Mouse (Mus musculus) CD4-positive, CD25-positive, alpha-beta regulatory T cell, adult 2 months (primary cell): ENCODE data around the gene Arid5a.

Source experiments
- DNase-seq: peaks from one replicate; pipeline ENCODE4 v3.0.0-alpha.2; 2012; ENCODE audit warnings: low read depth, low spot score

Arid5a gene

DNA sequence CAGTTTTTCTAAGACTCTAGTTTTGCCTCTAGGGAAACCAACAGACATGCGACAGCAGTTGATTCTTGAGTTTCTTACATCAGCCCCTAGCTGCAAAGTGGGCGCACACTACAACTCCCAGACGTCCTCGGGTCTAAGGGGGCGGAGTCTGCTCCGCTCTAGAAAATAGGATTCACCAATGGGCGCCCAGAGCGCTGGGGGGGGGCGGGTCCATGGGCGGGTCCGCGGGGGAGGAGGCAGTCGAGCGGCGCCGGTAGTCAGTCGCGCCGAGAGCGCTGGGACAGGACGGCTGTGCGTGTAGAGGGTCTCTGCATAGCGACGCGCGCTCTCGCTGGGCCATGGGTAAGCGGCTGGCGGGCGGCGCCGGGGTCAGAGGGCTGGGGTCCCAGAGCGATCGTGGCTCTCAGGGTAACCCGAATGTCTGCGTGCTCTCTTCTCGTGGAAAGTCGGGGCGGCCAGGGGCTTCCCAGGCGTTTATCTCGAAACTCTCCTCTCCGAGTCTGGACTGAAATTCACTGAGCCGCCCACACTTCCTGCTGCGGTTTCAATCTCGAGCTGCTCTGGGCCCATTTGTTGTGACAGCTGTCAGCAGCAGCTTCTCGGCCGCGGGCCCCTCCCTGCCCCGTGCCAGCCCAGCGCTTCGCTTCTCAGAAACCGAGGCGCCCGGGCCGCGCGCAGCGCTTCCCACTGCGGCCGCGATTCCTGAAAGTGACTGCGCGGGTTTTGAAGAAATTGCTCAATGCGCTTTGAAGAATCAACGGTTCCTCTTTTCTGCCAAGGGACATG is at the start of gene Arid5a:
Gene Arid5a (plus strand): TSS at position 239 of the 786 bp plus-strand sequence.
- DNase-seq: peak; percentile 96

DNA sequence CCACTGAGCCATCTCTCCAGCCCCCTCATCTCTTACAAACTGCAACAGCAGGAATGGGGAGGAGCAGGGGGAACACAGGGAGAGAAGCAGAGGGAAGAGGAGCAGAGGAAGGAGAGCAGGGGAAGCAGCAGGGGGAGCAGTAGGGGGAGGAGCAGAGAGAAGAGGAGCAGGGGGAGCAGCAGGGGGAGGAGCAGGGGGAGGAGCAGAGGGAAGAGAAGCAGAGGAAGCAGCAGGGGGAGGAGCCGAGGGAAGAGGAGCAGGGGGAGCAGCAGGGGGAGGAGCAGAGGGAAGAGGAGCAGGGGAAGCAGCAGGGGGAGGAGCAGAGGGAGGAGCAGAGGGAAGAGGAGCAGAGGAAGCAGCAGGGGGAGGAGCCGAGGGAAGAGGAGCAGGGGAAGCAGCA is 48.9 kb upstream of the Arid5a start:
- no peak for DNase-seq

- no peak for DNase-seq
These were observed 48.3 kb upstream of the Arid5a start for GRCm38 (mm10) chr1:36259281-36259680.

GRCm38 (mm10) chr1:36260418-36260817 is 47.1 kb upstream of the Arid5a start:
- peak; percentile 63 for DNase-seq

DNA sequence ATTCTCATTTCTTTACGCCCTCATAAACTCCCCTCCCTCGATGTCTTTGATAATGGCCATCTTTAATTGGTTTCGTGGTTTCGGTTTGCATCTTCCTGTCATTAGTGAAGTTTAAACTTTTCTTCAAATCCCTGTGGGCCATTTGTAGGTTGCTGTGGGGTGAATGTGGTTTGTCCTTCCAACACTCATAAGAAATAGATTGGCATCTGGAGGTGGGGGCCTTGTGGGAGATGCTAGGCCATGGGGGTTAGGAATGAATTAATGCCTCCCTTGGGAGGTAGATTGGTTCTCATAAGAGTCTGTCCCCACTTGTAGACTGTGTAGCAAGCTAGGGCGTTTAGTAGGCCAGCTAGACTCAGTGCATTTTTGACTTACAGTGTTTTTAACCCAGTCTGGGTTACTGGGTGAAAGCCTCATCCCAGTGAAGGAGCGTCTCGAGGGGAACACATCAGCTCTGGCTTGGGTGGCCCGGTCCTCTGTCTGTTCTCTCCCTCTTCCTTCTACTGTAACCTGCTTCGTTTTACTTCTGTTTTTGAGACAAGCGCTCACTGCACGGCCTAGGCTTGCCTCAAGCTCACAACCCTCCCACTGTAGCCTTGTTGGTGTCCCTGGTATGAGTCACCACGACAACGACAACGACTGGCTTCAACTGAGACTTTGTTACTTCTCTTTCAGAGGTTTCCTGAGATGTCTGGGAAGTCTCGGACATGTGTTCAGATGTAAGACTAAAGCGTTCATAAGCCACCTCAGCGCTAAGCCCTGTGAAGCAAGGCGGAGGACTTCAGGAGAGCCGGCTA is 45.6 kb upstream of the Arid5a start:
- peak; percentile 72 for DNase-seq

DNA sequence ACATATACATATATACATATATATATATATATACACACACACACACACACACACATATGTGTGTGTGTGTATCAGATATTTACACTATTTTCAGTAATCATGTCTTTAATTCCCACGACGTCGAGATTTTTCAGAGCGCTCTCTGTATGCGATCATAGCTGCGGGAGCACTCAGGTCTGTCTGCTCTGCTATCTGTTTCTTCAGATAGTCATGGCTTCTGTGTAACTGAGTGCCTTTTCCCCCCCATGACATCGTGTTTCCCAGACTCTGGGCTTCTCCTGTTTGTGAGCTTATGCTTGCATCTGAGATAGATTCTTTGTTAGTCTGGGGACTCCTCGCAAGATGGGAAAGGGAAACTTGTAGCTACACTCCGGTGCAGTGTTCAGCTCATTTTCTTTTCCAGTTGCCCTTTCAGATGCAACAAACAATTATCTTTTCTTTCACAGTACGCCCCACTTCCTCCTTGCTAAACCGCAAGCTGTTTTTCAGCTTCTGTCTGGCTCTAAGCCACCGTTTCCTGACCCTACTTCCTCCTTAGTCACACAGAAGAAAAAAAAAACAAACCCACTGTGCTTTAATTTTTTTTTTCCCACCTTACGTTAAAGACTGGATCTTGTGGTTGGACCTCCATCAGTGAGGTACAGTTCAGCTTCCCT is 43.6 kb upstream of the Arid5a start:
- peak; percentile 89 for DNase-seq

- no peak for DNase-seq
These were observed 41.2 kb upstream of the Arid5a start for GRCm38 (mm10) chr1:36266293-36266692.

DNA sequence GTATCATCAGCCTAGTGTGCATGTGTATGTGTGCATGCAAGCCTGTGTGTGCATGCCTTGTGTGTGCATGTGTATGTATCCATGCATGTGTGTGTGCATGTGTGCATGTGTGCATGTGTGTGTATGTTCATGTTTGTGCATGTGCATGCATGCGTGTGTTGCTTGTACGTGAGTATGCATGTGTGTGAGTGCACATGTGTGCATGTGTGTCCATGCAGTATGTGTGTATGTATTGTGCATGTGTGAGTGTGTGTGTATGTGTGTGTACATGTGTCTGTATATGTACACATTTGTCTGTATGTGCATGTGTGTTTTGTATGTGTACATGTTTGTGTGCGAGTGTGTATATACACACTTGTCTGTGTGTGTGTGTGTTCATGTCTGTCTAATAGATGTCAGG is 39.9 kb upstream of the Arid5a start:
- DNase-seq: no peak

DNA sequence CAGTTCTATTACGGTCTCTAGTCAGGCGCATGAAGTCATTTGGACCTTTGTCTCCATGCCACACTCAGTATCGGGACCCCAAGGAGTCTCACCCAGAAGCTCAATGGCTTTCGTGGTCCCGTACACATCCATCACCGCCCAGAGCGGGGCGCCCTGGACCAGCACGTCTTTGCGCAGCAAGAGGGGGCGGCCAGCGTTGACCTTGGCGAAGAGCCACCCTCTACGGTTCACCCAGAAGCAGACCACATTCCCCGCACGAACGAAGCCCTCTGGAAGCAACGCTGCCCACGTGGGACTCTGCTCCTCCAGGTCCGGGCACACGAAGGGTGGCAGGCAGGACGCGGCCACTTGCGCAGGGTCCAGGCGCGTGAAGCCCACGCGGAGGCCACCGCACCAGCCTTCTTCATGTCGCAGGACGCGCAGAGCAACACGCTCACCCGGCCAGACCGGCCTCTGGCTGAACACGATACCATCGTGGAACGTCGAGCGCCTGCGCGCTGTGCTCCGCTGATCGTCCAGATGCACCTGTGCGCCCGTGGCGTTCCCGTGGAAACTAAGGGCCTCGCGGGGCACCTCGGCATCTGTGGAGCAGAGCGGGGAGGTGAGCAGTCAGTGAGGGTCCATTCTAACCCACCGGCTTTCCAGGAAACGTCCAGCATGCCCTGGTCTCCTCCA is 38.3 kb upstream of the Arid5a start:
- no peak for DNase-seq

DNA sequence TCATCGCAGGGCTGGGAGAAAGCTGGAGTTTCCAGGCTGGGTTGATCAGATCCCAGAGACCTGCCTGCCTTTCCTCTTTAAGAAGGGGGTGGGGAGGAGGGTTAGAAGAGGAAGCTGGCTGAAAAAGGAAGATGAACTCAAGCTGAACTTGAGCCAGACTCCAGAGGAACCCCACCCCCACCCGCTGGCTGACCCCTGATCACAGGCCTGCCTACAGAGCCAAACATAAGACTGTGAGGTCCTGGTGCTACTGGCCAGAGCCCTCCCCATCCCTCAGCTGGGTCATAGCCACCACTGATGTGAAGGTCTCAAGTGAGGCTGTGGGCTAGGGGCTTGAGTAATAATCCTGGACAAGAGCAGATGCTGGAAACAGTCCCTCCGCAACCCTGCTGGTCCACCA is 36.9 kb upstream of the Arid5a start:
- DNase-seq: no peak

DNA sequence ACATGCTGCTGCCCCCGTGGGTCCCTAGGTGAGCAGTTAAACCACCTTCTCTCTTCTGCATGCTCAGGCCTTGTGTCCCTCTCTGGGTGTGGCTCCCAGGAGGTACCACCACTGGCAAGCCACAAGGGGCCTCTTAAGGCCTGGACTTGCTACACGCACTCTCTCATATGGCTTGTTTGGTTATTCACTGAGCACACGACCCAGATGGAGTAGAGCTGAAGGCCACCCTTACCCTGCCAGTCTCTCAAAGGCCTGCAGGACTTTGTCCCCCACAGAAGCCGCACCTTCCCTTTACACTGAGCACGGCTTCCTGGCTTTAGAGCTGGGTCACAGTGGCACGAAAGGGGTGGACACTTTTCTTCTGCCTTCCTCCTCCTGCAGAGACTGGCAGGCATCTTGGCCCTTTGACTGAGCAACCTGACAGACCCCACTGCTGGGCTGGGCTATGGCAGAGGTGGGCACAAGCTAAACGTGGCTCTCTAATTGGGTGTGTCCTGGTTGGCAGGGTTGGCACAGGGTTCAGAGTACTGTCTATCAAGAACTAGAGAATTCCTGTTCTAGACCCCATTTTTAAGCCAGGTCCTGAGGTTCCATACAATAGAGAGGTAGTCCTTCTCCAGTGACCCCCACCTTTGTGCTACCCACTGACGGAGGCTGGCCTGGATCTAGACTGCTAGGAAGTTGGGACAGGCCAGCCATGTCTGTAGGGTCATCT is 35.9 kb upstream of the Arid5a start:
- DNase-seq: no peak

DNA sequence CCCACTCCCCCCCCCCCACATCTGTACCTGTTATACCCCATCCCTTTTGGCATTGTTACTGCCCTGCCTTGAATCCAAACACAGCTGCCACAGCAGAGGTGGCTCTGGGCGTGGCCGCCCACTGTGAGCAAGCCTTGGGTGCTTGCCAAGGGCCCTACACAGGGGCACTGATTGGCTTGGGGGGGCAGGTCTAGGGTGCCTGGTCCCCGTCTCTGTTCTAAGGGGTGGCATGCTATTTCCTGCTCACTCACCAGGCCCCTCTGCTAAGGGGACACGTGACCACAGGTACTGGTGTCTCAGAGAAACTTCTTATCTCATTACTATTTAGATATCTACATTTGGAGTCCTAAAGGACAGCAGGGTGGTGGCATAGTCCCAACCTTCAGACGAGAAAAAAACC is 35.0 kb upstream of the Arid5a start:
- peak; percentile 83 for DNase-seq

DNA sequence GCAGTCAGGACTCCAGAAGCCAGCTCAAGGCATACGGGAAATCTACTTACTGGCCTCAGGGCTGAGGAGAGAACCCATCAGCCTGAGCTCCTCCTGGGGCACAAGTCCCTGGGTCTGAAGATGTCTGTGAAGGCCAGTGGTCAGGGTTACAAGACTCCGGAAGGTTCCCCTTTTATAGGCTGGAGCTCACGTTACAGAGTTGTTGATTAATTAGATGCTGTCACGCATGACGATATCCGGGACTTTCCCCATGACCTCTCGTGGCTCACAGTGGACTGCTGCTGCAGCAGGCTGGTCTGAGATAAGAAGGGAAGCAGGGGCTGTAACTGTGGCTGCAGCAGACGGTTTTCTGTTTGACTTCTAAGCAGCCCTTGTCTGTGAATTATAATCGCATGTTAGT is 34.2 kb upstream of the Arid5a start:
- peak; percentile 87 for DNase-seq

DNA sequence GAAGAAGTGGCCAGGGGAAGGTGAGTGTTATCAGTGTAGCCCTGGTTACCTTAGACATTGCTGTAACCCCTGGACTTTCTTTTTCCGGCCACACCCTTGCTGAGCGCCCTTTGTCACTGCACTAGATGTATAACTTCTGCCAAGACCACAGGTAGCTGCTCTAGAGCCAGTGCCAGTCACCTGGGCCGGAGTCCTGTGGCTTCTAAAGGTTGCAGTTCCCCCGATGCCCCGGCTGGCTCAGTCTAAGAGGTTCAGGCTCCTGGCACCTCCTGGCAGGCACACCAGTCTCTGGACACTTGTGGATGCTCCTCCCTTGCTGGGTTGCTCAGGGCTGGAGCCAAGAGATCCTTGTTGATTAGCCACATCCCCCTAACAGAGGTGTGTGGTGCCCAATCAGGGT is 33.1 kb upstream of the Arid5a start, which contains the start of gene Neurl3:
Gene Neurl3 (minus strand): TSS at position 225 of the 400 bp plus-strand sequence.
- DNase-seq: peak; percentile 56

DNA sequence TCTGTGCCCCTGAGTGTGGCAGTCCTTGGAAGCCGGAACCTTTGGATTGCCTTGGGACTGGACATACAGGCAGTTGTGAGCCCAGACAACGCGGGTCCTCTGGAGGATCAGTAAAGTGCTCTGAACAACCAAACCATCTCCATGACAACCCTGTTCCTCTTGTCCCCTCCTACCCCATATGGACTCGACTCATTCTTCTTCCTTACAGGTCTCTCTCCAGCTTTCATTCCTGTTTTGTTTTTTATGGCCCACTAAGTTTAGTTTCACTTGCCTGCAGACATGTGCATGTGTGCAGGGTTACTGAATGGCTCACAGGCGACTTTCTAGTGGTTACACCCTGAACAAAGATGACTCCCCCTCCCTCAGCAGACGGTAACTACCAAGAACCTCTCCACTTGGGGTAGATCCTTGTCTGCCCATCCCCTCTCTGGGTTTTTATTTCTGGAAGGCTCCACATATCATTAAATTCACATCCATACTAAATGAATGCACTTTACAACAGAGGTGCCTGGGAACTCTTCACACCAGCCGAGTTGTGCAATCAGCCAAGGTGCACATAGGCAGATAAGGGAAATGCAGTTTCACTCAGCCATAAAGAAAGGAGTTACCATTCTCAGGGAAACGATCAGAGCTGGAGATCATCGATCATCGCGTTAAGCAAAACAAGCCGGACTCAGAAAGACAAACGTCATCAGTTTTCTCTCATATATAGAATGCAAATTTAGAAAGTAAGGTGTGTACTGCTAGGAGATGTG is 31.7 kb upstream of the Arid5a start:
- no peak for DNase-seq

GRCm38 (mm10) chr1:36277267-36278060 is 30.1 kb upstream of the Arid5a start:
- DNase-seq: peak; percentile 91

DNA sequence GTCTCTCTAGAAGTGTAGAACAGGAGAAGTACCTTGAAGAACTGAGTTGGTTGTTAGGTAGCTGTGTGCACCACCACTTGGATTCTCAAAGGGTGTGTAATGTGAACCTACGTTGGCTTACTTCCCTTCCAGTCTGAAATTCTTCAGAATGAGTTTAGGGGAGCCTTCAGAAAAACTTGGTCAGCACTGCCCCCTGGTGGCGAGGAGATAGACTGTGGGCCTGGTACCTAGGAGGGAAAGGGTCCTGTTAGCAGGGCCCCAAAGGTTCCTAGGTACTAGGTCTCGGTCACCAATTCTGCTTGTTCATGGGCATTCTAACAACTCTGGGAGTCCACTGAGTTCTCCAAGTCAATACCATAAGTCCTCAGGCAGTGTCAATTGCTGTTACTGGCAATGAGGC is 28.3 kb upstream of the Arid5a start:
- peak; percentile 94 for DNase-seq

- no peak for DNase-seq
These were observed 26.6 kb upstream of the Arid5a start for GRCm38 (mm10) chr1:36280938-36281337.

DNA sequence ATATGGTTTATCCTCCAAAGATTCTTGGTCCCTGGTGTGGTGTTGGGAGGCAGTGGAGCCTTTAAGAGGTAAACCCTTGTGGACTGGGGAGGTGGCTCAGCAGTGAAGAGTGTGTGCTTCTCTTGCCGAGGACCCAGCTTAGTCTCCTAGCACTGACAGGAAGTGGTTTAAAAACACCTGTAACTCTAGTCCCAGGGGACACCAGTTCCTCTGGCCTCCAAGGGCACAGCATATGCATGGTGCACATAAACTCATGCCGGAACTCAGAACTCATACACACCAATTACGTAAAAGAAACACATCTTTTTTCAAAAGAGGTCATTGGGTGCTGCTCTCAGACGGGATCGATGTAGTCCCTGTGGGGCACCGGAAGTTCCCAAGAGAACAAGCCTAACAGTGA is 25.7 kb upstream of the Arid5a start:
- DNase-seq: peak; percentile 64

DNA sequence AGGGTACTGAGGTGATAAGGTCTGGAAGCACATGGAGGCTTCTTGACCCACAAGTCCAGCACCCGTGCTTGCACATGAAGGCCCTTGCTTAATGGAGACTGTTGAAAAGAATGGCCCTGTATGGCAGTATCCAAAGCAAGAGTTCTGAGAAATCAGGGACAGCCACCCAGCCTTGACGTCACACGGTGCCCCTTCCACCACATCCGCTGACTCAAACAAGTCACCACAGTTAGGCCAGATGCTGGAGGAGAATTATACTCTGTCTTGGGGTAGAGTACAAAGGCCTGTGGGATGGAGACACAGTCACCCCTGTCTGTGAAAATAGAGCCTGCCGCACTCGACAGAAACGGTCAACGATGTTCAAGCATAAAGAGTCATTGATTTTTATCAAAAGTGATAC is 14.1 kb upstream of the Arid5a start:
- peak; percentile 77 for DNase-seq
